In genomic region chr13:26503744-26504143, GRCm38 (mm10) we compare ENCODE assay signal across 15 mouse cellular contexts.
DNase-seq lines count a peak whose midpoint lies in the region; ATAC-seq and TF ChIP-seq lines count a peak whose summit lies in the region.
"Had no signal": no experiment of that assay in that cellular context is flagged by ENCODE, and none has a peak within 500 bp of the region (broad histone marks: within the 10 kb centered on the region; RNA-seq: fewer than 3 reads in every experiment).

No protein-coding gene starts in this region.

- H3K36me3 ChIP-seq in forebrain, embryonic 14.5 days (ENCODE audit: control insufficient read depth, insufficient read depth, low read length) = no peaks in the 10 kb centered on the region
- H3K36me3 ChIP-seq in forebrain, embryonic 12.5 days (replicated peaks) = no peaks in the 10 kb centered on the region
- no peaks in the 10 kb centered on the region for H3K36me3 ChIP-seq in forebrain, postnatal 0 days (ENCODE audit: insufficient read depth)
- H3K36me3 ChIP-seq in forebrain, embryonic 11.5 days (ENCODE audit: control insufficient read depth, insufficient read depth, low read length) = no peaks in the 10 kb centered on the region
- H3K36me3 ChIP-seq: embryonic facial prominence, embryonic 10.5 days; embryonic facial prominence, embryonic 12.5 days had no signal

- no peak overlapping the region for H3K27ac ChIP-seq in forebrain, embryonic 14.5 days (ENCODE audit: low read depth, low read length)
- H3K27ac ChIP-seq in forebrain, embryonic 12.5 days = no peak overlapping the region
- H3K27ac ChIP-seq in forebrain, postnatal 0 days (ENCODE audit: low read depth, low read length) = no peak overlapping the region
- H3K27ac ChIP-seq in forebrain, embryonic 11.5 days (ENCODE audit: low read depth, low read length) = no peak overlapping the region
- H3K27ac ChIP-seq: embryonic facial prominence, embryonic 10.5 days; embryonic facial prominence, embryonic 12.5 days had no signal

- no peak overlapping the region for H3K9ac ChIP-seq in forebrain, embryonic 14.5 days (ENCODE audit: low read length)
- no peak overlapping the region for H3K9ac ChIP-seq in forebrain, embryonic 12.5 days
- no peak overlapping the region for H3K9ac ChIP-seq in forebrain, postnatal 0 days
- H3K9ac ChIP-seq in forebrain, embryonic 11.5 days (ENCODE audit: low read length) = no peak overlapping the region
- H3K9ac ChIP-seq: embryonic facial prominence, embryonic 12.5 days had no signal

- H3K27me3 ChIP-seq in forebrain, embryonic 14.5 days (replicated peaks; ENCODE audit: control insufficient read depth, insufficient read depth, low read length) = no peaks in the 10 kb centered on the region
- H3K27me3 ChIP-seq in forebrain, embryonic 12.5 days = no peaks in the 10 kb centered on the region
- H3K27me3 ChIP-seq in forebrain, postnatal 0 days (ENCODE audit: insufficient read depth, low read length) = no peaks in the 10 kb centered on the region
- H3K27me3 ChIP-seq in forebrain, embryonic 11.5 days (ENCODE audit: control insufficient read depth, insufficient read depth, low read length) = no peaks in the 10 kb centered on the region
- H3K27me3 ChIP-seq: embryonic facial prominence, embryonic 12.5 days had no signal

- 88% methylated on average over 1 of the region's 1 CpGs for WGBS in forebrain, embryonic 14.5 days
- WGBS in forebrain, embryonic 12.5 days = 100% methylated on average over 1 of the region's 1 CpGs
- 84% methylated on average over 1 of the region's 1 CpGs for WGBS in forebrain, postnatal 0 days
- WGBS in forebrain, embryonic 11.5 days = 100% methylated on average over 1 of the region's 1 CpGs

- no peaks in the 10 kb centered on the region for H3K4me1 ChIP-seq in forebrain, embryonic 14.5 days (ENCODE audit: control insufficient read depth, insufficient read depth, low read length)
- no peaks in the 10 kb centered on the region for H3K4me1 ChIP-seq in forebrain, embryonic 12.5 days
- H3K4me1 ChIP-seq in forebrain, postnatal 0 days (ENCODE audit: insufficient read depth) = no peaks in the 10 kb centered on the region
- H3K4me1 ChIP-seq in forebrain, embryonic 11.5 days (replicated peaks; ENCODE audit: control insufficient read depth, insufficient read depth, low read length) = no peaks in the 10 kb centered on the region
- H3K4me1 ChIP-seq: embryonic facial prominence, embryonic 10.5 days; embryonic facial prominence, embryonic 12.5 days had no signal

- peak; percentile 44 for DNase-seq in forebrain, embryonic 14.5 days (ENCODE audit: low spot score)
- no peak for DNase-seq in forebrain, postnatal 0 days
- DNase-seq in forebrain, embryonic 11.5 days (ENCODE audit: low spot score) = no peak
- DNase-seq: adrenal gland, adult 2 months; adrenal gland, postnatal 10 days; adrenal gland, postnatal 25 days; cerebellum, adult 11-12 months; cerebellum, adult 2 months; cerebellum, adult 9-10 months; cerebellum, postnatal 10 days; cerebellum, postnatal 25 days had no signal

- TF ChIP-seq CTCF in forebrain, postnatal 0 days (IDR thresholded peaks at IDR 0.05; ENCODE audit: low read depth) = no peak

- ATAC-seq in forebrain, embryonic 14.5 days = peak; percentile 71; the same call in 1 of the 2 replicates
- no peak for ATAC-seq in forebrain, embryonic 12.5 days (ENCODE audit: low FRiP score)
- peak; percentile 51 for ATAC-seq in forebrain, postnatal 0 days
- no peak for ATAC-seq in forebrain, embryonic 11.5 days (replicated peaks; ENCODE audit: low FRiP score)
- ATAC-seq in megakaryocyte, adult 5-6 weeks (ENCODE audit: poor library complexity, severe bottlenecking) = no peak

- no peaks in the 10 kb centered on the region for H3K9me3 ChIP-seq in forebrain, embryonic 14.5 days (replicated peaks; ENCODE audit: control insufficient read depth, low read length)
- H3K9me3 ChIP-seq in forebrain, embryonic 12.5 days = no peaks in the 10 kb centered on the region
- no peaks in the 10 kb centered on the region for H3K9me3 ChIP-seq in forebrain, postnatal 0 days (ENCODE audit: low read length)
- H3K9me3 ChIP-seq in forebrain, embryonic 11.5 days (ENCODE audit: control insufficient read depth, low read length) = no peaks in the 10 kb centered on the region
- H3K9me3 ChIP-seq: embryonic facial prominence, embryonic 10.5 days; embryonic facial prominence, embryonic 12.5 days had no signal

- H3K4me2 ChIP-seq in forebrain, embryonic 14.5 days (ENCODE audit: low read length) = no peak overlapping the region
- H3K4me2 ChIP-seq in forebrain, embryonic 12.5 days = no peak overlapping the region
- H3K4me2 ChIP-seq in forebrain, postnatal 0 days (ENCODE audit: low read depth) = no peak overlapping the region
- H3K4me2 ChIP-seq in forebrain, embryonic 11.5 days (ENCODE audit: low read depth, low read length, severe bottlenecking) = no peak overlapping the region
- H3K4me2 ChIP-seq: embryonic facial prominence, embryonic 12.5 days had no signal

- H3K4me3 ChIP-seq in forebrain, embryonic 14.5 days (ENCODE audit: low read depth, low read length) = no peak overlapping the region
- H3K4me3 ChIP-seq in forebrain, embryonic 12.5 days (replicated peaks) = no peak overlapping the region
- no peak overlapping the region for H3K4me3 ChIP-seq in forebrain, postnatal 0 days (ENCODE audit: low read depth, low read length)
- no peak overlapping the region for H3K4me3 ChIP-seq in forebrain, embryonic 11.5 days (ENCODE audit: low read depth, low read length)
- H3K4me3 ChIP-seq: embryonic facial prominence, embryonic 10.5 days; embryonic facial prominence, embryonic 12.5 days had no signal

Comparison
In these comparisons a context has a peak if more than half of its experiments do, and no peak if none do; other contexts are left out.
1. ATAC-seq: peak in forebrain, embryonic 14.5 days (single experiment) and forebrain, postnatal 0 days (single experiment); none in forebrain, embryonic 12.5 days (single experiment), forebrain, embryonic 11.5 days (single experiment) and megakaryocyte, adult 5-6 weeks (single experiment).